Mouse (Mus musculus): Measurements from ENCODE around the gene BC049352. TPM values are rescaled to one million over a fixed set of nuclear protein-coding genes. Genes with fewer than 3 reads are reported as not detected.

BC049352 gene
- total RNA-seq, 4 experiments from 2014 or later, result 0.78 to 1.9 (median 1.4) TPM

DNA sequence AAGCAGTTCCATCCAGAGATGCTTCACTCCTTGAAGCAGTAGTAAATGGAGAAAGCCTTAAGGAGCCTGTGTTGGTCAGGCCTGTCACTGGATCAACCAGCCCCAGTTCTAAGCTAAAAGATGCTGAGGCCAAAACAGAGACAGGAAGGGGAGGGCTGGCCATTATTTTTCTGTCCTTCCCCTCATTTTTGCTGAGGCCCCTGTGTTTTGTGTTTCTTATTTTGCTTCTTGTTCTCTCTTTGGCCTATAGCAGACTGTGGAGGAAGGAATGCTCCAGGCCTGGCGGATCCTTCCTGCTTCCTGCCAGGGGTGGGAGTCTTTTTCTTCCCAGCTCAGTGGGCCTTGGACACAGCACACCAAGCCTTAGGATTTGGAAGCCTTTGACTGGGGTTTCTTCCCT is 63.6 kb downstream of the BC049352 start:
- DNase-seq (ENCODE audit: low spot score in 2 of 2), result no peak

DNA sequence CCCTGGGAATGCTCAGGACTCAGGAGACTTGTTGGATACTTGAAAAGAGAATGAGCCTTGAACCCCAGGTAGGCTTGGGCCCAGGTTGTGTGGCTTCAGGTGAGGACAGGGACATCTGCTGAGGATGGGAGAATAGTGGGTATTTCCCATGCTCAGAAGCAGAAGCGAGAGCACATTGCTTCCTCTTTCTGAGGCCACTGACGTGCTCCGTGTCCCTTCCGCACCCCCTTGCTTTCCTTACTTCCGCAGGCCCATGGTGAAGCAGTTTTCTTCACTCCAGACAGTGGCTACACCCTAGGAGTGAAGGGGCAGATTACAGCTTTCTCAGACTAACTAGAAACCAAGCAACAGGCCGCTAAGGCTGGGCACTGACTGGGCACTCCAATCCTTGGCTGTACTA is 64.3 kb downstream of the BC049352 start:
- DNase-seq (ENCODE audit: low spot score in 2 of 2), result no peak

DNA sequence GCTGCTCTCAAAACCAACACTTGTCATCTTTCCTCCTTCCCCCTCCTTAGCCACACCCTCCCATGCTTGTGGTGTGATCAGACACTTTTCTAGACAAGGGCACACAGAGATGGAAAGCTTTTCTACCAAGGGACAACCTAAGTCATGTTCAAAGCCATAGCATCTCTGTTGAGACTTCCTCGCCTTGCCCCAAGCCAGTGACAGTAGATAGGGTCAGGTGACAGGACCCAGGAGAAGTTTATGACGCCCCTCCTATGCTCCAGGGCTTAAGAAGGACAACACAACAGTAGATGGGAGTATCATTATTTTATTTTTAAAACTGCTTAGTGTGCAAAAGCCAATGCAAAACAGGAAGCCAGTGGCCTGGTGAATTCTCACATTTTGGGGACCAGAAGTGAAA is 65.7 kb downstream of the BC049352 start:
- no peak for DNase-seq (ENCODE audit: low spot score in 2 of 2)

DNA sequence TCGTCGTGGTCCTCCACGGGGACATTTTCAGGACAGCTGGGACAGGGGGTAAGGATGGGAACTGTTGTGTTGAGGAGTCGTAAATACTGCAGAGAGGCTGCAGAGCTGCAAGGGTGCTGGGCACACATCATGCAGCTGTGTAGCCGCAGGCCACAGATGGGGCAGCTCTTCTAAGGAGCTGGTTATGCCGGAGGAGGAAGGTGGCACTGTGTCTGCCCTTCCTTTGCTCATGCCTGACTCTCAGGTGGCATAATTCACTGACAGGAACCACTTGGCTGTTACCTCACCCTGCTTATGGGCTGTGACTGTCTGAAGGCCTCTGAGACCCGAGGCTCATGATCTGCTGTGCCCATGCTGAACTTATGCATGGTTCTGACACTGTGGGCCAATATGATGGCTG is 68.5 kb downstream of the BC049352 start:
- no peak for DNase-seq (ENCODE audit: low spot score in 2 of 2)

DNA sequence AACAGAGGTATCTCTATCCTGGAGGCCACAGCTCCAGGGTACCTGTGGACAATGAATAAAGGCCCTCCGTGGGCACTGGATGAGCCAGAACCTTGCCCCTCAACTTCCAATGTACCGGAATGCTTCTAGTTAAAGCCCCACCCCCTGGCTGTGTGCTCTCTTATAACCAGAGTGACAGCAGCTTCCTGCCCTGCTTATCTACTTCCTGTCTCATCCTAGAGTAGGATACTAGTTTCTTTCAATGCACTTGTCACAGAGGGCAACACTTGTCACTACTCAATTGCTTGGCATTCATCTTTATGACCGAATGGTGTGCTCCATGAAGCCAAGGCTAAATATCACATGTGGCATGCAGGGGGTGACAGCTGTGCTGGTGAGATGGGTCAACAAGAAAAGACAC is 69.5 kb downstream of the BC049352 start:
- no peak for DNase-seq (ENCODE audit: low spot score in 2 of 2)

DNA sequence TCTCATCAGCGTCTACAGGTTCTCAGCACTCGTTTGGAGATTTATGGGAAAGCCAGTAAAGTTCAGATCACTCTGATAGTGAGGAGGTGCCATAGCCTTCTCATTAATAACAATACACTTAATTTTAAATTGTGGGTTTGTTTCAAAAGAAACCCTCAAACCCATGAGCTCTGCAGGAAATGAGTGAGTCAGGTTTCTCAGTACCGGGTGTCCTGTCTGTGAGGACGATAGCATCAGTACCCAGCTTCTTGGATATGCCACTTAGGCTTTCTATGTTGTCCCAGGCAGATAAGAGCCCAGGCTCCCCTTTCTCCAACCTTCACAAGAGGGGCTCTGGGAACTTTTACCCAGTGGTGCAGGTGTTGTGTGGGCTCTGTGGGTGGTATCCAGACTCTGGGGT is 70.2 kb downstream of the BC049352 start:
- no peak for DNase-seq (ENCODE audit: low spot score in 2 of 2)

DNA sequence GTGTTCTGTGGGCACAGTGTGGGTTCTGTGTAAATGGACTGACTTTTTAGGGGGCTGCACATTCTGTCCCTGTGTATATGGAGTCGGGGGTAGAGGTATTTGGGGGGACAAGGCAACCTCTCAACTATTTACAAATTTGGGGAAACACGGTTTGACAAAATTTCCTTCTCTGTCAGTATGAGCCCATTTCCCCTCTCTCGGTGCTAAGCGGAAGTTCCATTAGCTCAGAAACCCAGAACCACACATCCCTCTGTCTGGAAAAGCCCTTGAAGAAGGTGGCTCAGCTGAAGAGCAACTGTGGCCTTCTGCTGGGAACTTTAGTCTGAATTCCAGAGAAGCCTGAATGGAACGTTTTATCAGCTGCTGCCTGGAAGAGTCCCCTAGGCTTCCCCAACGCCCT is 70.6 kb downstream of the BC049352 start:
- DNase-seq (ENCODE audit: low spot score in 2 of 2), result no peak

DNA sequence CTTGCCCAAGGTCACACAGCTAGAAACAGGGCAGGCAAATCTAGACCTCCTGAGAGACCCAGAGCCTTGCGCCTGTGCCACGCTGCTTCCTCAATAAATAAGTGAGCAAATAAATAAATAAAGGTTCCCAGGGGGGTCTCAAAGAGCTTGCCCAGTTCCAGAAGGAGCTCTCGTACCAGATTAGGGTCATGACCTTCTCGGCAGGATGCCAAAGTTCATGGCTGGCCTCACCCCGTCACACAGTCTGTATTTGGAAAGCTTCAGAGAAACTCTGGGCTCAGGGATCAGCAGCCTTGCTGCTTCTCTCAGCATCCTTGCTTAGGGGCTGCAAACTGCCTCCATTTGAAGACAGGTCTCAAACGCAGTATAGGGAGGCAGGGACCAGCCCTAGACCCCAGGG is 72.2 kb downstream of the BC049352 start:
- DNase-seq (ENCODE audit: low spot score in 2 of 2), result no peak

DNA sequence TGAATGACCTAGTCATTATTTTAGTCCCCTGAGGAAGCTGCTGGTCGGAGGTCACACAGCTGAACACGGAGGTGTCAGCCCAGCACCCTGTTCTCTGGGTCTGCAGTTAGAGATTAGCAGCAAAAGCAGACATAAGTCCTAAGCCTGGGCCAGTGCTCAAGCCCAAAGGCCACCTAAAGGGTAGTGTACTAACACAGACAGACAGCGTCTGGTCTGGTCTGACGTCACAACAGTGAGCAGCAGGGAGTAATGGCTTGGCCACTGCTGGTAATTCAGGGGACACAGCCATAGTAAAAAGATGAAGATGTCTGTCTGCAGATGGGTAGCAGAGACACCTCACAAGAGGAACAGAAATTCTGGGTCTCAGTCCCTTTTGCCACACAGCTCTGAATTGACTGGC is 72.8 kb downstream of the BC049352 start:
- DNase-seq (ENCODE audit: low spot score in 2 of 2), result no peak

DNA sequence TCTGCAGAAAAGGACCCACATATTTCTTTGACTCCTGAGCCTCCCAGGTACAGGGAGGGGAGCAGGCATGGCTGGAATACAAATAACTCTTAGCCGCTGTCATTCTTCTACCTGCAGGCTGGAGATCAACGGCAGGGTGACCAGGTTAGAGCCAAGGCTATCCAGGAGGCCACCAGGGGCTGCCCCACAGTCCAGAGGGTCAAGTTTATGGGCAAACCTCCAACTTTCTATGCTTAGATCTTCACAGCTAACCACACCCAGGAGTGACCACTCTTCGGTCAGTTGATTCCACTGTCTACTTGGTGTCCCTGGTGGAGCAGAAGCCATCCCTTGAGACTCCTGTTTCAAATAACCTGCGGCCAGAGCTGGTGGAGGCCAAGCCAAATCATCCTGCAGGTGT is 73.6 kb downstream of the BC049352 start:
- DNase-seq (ENCODE audit: low spot score in 2 of 2), result no peak

DNA sequence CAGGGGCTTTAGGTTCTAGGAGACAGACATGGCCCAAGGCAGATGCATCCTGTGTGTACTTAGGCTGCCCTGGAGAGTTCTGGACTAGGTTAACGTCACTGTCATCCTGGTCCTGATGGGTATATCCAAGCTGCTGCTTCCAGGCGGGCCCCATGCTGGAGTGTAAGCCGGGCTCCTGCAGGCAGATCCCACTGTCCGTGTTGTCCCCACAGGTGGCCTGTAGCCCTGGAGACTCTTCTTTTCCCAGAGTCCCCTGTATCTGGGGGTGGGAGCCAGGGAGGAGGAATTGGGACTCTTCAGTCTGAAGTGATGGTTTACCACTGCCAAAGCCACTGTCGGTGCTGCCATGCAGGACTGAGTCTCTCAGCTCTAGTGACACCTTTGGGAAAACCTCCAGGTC is 74.2 kb downstream of the BC049352 start:
- no peak for DNase-seq (ENCODE audit: low spot score in 2 of 2)

DNA sequence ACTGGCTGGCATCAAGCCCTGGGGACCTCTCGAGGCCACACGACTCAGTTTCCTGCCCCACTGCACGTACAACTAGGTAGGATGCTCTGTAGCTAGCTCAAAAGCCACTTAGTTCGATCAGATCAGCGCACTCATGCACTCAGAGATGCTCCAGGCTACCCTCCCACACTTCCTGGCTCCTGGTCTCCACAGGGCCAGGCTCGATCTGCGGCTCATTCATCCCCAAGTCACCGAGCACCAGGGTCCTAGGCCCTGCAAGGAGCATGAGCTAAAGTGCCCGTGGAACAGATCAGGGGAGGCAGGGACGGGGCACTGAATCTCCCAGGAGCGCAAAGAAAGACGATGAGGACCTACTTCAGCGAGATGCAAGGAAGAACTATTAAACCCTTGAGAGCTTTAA is 77.3 kb downstream of the BC049352 start:
- DNase-seq (ENCODE audit: low spot score in 2 of 2), result no peak

DNA sequence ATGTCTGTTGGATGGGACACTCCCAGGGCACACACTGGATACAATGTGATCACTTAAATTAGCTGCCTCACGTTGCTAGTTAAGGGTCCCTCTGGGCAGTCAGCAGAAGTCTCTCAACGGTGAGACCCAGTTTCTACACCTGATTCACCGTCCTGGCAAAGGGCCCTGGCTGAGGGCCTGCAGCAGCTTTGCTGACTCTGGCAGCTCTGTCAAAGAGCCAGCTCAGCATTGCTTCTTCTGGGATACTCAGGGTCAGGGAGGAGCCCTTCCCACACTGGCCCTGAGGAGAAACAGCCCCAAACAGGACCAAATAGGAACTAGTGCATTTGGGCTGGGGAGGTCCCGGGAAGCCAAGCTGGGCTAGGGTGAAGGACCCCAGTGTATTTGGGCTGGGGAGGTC is 79.7 kb downstream of the BC049352 start:
- peak in 1 of 2 experiments; percentile 29 for DNase-seq (ENCODE audit: low spot score in 2 of 2)

DNA sequence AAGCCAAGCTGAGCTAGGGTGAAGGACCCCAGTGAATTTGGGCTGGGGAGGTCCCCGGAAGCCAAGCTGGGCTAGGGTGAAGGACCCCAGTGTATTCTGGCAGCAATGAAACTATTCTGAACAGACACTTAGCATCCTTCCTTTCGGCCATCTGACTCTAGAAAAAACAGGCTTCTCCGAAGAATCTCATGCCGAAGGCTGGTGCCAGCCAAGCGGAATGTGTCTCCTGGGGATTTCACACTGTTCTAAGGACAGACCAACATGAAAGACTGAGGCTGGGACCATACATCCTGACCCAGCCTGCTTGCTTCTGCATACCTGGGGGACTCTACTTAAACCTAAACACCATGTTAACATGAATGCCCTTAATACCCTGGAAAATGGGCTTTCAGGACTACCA is 80.1 kb downstream of the BC049352 start:
- no peak for DNase-seq (ENCODE audit: low spot score in 2 of 2)

DNA sequence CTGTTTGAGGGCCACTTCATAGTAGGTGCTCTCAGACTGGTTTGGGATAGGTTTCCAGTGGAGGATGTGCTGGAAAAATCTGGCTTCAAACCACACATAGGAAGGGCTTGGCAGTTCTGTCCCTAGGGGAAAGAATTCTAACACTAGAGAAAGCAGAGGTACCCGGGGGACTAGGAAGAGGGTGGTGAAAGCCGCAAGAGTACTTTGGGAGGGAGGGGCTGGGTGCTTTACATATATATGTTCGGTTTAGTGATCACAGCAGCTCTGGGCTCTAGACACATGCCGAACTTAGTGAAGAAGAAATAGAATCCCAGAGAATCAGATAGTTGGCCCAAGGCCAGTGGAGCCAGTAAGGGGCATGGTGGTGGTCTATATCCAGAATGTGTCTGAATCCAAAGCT is 85.3 kb downstream of the BC049352 start:
- DNase-seq (ENCODE audit: low spot score in 2 of 2), result no peak

DNA sequence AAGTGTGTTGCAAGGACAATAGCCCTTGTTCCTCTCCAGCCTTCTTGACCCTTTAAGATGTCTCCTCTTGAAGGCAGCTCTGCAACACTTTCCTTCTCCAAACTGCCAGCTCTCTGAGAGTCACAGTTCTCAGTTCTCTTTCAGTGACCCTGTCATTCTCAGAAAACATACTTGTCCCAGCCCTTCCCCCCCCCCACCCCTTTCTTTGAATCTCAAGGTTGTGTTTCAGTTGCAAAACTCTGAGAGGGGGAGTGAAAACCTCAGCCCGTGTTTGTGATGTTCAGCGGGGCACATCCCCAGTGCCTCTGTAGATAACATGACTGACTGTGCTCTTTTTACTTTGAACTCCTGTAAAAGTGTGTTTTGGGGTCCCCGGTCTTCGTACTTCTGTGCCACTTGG is 86.3 kb downstream of the BC049352 start:
- DNase-seq (ENCODE audit: low spot score in 2 of 2), result no peak

DNA sequence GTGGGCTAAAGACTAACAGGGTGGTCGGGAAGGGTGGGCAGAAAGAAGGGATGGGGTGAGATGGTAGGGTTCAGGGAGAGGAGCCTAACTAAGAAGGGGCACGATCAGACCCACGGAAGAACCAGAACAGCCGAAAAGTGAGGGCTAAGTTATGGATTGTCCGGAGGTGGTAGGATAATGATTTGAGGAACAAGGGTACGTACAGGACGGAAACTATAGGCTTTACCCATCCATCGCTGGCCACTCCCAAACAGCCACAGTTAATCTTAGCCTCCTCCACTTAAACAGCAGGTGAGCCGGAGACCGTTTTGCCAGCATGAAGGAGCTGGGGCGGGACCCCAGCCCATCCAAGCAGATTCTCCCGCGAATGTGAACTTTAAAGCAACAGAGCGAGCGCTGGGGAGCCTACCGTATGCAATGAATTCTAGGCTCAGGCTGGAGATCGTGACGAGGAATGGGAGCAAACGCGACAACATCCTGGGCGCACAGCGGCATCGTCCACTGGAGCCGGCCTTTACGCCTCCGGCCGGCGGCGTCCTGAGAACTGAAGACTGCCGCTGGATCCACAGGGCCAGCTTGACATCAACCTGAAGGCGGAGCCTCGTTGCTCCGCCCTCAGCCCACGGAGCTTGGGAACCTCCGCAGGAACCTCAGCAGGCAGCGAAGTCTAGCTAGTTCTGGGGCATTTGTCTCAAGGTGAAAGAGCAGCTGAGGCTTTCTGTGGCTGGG is 87.0 kb downstream of the BC049352 start, which contains the start of gene Il10ra:
TSS of gene Il10ra (minus strand) at position 553 of the 729 bp plus-strand sequence.
- peak in 1 of 2 experiments; percentile 10 for DNase-seq (ENCODE audit: low spot score in 2 of 2)

DNA sequence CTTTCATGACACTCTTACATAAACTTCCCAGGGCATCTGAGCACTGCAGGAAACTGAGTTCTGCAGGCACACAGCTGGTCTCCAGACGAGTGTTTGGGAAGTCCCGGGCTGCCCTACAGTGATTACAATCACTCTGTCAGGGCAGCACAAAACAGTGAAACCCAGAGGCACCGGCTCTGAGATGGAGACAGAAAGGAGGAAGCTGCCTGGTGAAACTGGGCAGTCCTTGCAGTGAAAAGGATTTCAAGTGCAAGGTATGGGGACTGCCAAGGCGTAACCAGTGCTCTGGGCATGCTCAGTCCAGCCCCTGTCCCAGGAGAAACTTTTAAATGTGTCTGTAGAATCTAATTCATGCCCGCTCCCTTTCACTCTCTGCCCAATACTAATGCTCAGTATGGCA is 90.4 kb downstream of the BC049352 start:
- DNase-seq (ENCODE audit: low spot score in 2 of 2), result no peak

DNA sequence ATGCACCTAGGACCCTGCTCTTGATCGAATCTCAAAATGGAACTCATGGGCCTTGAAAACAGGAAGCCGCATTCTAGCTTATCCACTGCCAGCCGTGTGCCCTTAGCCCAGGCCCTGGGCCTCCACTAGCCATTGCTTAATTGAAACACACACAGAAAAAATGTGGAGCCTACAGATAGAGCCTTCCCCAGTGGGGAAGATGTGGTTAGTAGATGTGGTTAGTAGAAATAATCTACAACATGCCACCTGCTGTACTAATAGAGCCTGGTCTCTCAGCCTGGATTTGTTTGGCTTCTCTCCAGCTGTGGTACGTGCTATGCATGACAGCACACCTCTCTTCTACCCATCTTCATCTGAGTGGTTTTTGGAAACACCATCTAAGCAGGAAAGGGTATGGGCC is 92.4 kb downstream of the BC049352 start:
- DNase-seq (ENCODE audit: low spot score in 2 of 2), result no peak

DNA sequence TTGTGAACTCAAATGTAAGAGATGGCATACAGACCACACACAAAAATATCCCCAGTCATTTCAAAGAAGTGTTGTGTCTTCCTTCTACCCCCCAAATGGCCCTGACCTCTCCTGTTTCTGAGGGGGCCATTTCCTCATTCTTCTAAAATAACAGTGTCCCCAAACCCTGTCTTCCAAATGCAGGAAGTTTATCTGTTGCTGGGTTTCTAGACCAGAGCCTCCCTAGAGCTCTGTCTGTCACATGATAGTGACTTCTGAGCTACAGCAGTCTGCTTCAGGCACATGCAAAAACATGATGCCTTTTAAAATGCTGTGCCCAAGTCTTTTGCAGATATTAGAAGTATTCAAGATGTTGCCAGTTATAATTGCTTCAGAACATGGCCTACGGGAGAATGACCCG is 92.8 kb downstream of the BC049352 start:
- DNase-seq (ENCODE audit: low spot score in 2 of 2), result no peak

DNA sequence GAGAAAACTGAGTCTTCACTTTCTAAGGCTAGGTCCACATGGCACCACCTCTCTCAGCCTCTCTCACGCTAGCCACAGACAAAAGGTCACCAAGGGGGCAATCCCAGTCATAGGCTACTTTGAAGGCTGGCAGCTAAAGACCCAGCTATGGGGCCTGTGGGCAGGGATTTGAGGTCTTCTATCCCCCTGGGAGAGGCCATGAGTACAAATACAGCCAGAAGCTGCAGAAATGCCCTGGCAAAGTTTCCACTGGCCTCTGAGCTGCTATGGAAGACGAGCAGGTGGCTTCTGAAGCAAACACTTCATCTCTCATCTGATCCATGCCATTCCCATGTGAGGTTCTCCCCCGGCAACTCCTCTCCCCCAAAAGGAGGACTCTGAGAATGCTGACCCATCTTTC is 98.3 kb downstream of the BC049352 start:
- DNase-seq (ENCODE audit: low spot score in 2 of 2), result no peak

DNA sequence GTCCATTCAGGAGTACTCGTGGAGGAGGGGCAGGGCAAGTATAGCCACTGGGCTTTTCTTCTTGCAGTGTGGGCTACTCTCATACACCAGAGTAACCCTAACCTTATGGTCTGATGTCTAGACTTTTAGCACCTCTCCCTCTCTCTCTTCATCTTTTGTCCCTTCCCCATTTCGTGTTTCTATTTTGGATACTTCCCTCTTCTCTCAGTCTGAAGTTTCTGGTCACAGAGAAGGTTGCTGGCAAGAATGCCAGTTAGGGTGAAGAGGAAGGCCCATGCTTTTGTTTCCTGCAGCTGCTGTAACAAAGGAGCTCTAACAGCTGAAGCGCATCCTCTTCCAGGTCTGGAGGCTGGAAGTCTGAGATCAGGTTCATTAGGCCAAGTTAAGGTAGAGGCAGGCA is 99.1 kb downstream of the BC049352 start:
- DNase-seq (ENCODE audit: low spot score in 2 of 2), result no peak

DNA sequence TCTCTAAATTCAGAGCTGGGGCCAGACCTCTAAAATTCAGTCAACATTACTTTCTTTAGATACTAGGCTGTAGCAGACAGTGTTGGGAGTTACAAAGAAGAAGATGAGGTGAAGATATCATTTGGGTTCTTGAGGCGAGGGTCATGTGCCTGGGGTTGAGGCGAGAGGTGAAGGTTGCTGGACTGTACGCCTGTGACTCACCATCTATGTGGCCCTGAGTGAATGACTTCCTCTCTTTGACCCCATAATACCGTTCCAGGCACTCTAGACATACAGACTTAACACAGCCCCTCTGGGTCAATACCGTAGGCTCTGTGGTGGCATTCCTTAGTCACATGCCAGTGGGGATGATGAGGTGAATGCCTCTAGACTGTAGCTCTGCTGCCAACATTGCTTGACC is 100.7 kb downstream of the BC049352 start:
- no peak for DNase-seq (ENCODE audit: low spot score in 2 of 2)
